21 mouse cellular contexts compared by ENCODE assay signal in the genomic region with DNA sequence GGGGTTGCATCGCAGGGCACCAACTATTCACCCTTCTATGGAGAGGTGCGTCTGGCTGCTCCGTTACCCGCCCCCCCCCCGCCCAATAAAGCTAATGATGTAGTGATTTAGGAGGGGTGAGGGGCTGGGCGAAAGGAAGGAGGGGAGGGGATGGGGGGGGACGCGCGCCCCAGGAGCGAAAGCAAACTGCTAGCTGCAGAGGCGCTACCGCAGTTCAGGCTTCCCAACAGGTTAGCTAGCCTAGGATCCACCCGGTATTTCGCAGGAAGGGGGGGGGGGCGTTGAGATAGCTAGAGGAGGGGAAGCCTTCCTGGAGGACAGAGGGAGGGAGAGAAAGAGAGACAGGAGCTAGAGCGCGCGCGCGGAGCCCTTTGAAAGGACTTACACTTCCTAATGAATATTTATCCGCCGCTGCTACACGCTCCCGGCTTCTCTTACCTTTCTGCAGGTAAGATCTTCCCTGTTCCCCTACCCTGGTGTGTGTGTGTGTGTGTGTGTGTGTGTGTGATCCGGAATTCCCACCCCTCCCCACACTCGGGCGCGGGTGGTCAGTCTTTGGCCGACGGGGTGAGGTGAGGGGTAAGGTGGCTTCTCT. TPM values are rescaled to one million over a fixed set of nuclear protein-coding genes. Genes with fewer than 3 reads are reported as not detected.
A peak's percentile ranks its signal among the peaks of the same experiment; 100 is the strongest.
DNase-seq lines count a peak whose midpoint lies in the region; ATAC-seq and TF ChIP-seq lines count a peak whose summit lies in the region.
"Had no signal": no experiment of that assay in that cellular context is flagged by ENCODE, and none has a peak within 500 bp of the region (broad histone marks: within the 10 kb centered on the region; RNA-seq: fewer than 3 reads in every experiment).

Gene Six3 (plus strand): TSS at position 343 of the 595 bp plus-strand sequence.

- no peaks in the 10 kb centered on the region for H3K9me3 ChIP-seq in hindbrain, embryonic 11.5 days (ENCODE audit: control insufficient read depth, low read length)
- no peaks in the 10 kb centered on the region for H3K9me3 ChIP-seq in hindbrain, embryonic 12.5 days (replicated peaks)
- H3K9me3 ChIP-seq in embryonic facial prominence, embryonic 13.5 days, result no peaks in the 10 kb centered on the region
- no peaks in the 10 kb centered on the region for H3K9me3 ChIP-seq in limb, embryonic 10.5 days (replicated peaks)
- H3K9me3 ChIP-seq: limb, embryonic 15.5 days; megakaryocyte, embryonic 14.5 days had no signal

- WGBS in hindbrain, embryonic 11.5 days, result under 1% methylated on average over 20 of the region's 30 CpGs
- WGBS in hindbrain, embryonic 12.5 days, result 1% methylated on average over 26 of the region's 30 CpGs
- under 1% methylated on average over 26 of the region's 30 CpGs for WGBS in embryonic facial prominence, embryonic 13.5 days
- under 1% methylated on average over 29 of the region's 30 CpGs for WGBS in limb, embryonic 10.5 days

- no peak for TF ChIP-seq CTCF in gastrocnemius, adult 2 months (IDR thresholded peaks at IDR 0.05)

- H3K9ac ChIP-seq in hindbrain, embryonic 11.5 days (ENCODE audit: low read depth, low read length), result no peak within 1 kb of the TSS
- H3K9ac ChIP-seq in hindbrain, embryonic 12.5 days, result no peak within 1 kb of the TSS
- peak within 1 kb of the TSS; percentile 67 for H3K9ac ChIP-seq in embryonic facial prominence, embryonic 13.5 days
- H3K9ac ChIP-seq: limb, embryonic 15.5 days had no signal

- no peak within 1 kb of the TSS for H3K4me2 ChIP-seq in hindbrain, embryonic 11.5 days (replicated peaks; ENCODE audit: low read depth, low read length)
- no peak within 1 kb of the TSS for H3K4me2 ChIP-seq in hindbrain, embryonic 12.5 days (replicated peaks)
- H3K4me2 ChIP-seq in embryonic facial prominence, embryonic 13.5 days, result peak within 1 kb of the TSS; percentile 62

- H3K27me3 ChIP-seq in hindbrain, embryonic 11.5 days (ENCODE audit: control insufficient read depth, insufficient read depth, low read length), result peaks cover 99% of the 10 kb centered on the region
- H3K27me3 ChIP-seq in hindbrain, embryonic 12.5 days, result peaks cover 100% of the 10 kb centered on the region
- H3K27me3 ChIP-seq in embryonic facial prominence, embryonic 13.5 days, result peaks cover 100% of the 10 kb centered on the region
- H3K27me3 ChIP-seq in limb, embryonic 10.5 days (ENCODE audit: low read depth, poor library complexity, severe bottlenecking), result peaks cover 100% of the 10 kb centered on the region

- no peaks in the 10 kb centered on the region for H3K36me3 ChIP-seq in hindbrain, embryonic 11.5 days (ENCODE audit: control insufficient read depth, insufficient read depth, low read length)
- H3K36me3 ChIP-seq in hindbrain, embryonic 12.5 days, result no peaks in the 10 kb centered on the region
- H3K36me3 ChIP-seq in embryonic facial prominence, embryonic 13.5 days, result no peaks in the 10 kb centered on the region
- no peaks in the 10 kb centered on the region for H3K36me3 ChIP-seq in limb, embryonic 10.5 days
- H3K36me3 ChIP-seq: limb, embryonic 15.5 days had no signal

- no peaks in the 10 kb centered on the region; the same call in 1 of the 2 replicates for H3K4me1 ChIP-seq in hindbrain, embryonic 11.5 days (replicated peaks; ENCODE audit: control insufficient read depth, insufficient read depth, low read length)
- H3K4me1 ChIP-seq in hindbrain, embryonic 12.5 days, result peaks cover 11% of the 10 kb centered on the region
- H3K4me1 ChIP-seq in embryonic facial prominence, embryonic 13.5 days, result peaks cover 28% of the 10 kb centered on the region
- H3K4me1 ChIP-seq in limb, embryonic 10.5 days, result peaks cover 45% of the 10 kb centered on the region

- ATAC-seq in hindbrain, embryonic 11.5 days (ENCODE audit: low FRiP score), result no peak
- ATAC-seq in hindbrain, embryonic 12.5 days (ENCODE audit: low FRiP score), result no peak
- ATAC-seq in embryonic facial prominence, embryonic 13.5 days (ENCODE audit: insufficient number of reproducible peaks, insufficient read depth, low FRiP score, low TSS enrichment, low read depth), result no peak
- ATAC-seq: hindbrain, postnatal 0 days had no signal

- intact Hi-C loops in gastrocnemius, adult 2 months (cut with DNase I), result no loop called here

- no peak within 1 kb of the TSS for H3K27ac ChIP-seq in hindbrain, embryonic 11.5 days (ENCODE audit: low read depth, low read length)
- H3K27ac ChIP-seq in hindbrain, embryonic 12.5 days, result no peak within 1 kb of the TSS
- no peak within 1 kb of the TSS for H3K27ac ChIP-seq in embryonic facial prominence, embryonic 13.5 days
- no peak within 1 kb of the TSS for H3K27ac ChIP-seq in limb, embryonic 10.5 days
- H3K27ac ChIP-seq in gastrocnemius, adult 2 months, result no peak within 1 kb of the TSS
- H3K27ac ChIP-seq: hindbrain, postnatal 0 days; limb, embryonic 15.5 days had no signal

- H3K4me3 ChIP-seq in hindbrain, embryonic 11.5 days (ENCODE audit: low read depth, low read length), result no peak within 1 kb of the TSS
- H3K4me3 ChIP-seq in hindbrain, embryonic 12.5 days, result no peak within 1 kb of the TSS
- H3K4me3 ChIP-seq in embryonic facial prominence, embryonic 13.5 days, result peak within 1 kb of the TSS; percentile 45
- H3K4me3 ChIP-seq in limb, embryonic 10.5 days, result peak within 1 kb of the TSS; percentile 26; the same call in 1 of the 2 replicates
- no peak within 1 kb of the TSS for H3K4me3 ChIP-seq in gastrocnemius, adult 2 months
- H3K4me3 ChIP-seq: megakaryocyte, embryonic 14.5 days had no signal

- peak; percentile 51 for DNase-seq in hindbrain, embryonic 11.5 days (ENCODE audit: low spot score)
- DNase-seq in limb, embryonic 10.5 days (ENCODE audit: low spot score), result peak; percentile 49
- peak; percentile 74 for DNase-seq in retina, embryonic 14.5 days (ENCODE audit: low spot score)
- DNase-seq in gastrocnemius, adult 2 months, result no peak
- no peak for DNase-seq in layer of hippocampus, postnatal 14 days (ENCODE audit: low spot score in 2 of 2)
- no peak for DNase-seq in thymus, postnatal 14 days
- DNase-seq: adrenal gland, adult 2 months; cerebellum, postnatal 36 days; gastrocnemius, postnatal 25 days; right cerebral cortex, postnatal 14 days; thymus, adult 2 months had no signal

RNA-seq across cellular contexts. Expression of gene Six3, which starts in this region (rescaled TPM):
- 0.09 and 0.18 TPM in 2 replicates for polyA plus RNA-seq in hindbrain, embryonic 11.5 days (2014; fragmentation: Nextera tagmentation; extraction: Ambion mirVana)
- polyA plus RNA-seq in hindbrain, embryonic 12.5 days (2016; fragmentation: Nextera tagmentation; extraction: Ambion mirVana), result 0.45 and 0.68 TPM in 2 replicates
- 4.5 and 8.3 TPM in 2 replicates for polyA plus RNA-seq in embryonic facial prominence, embryonic 13.5 days (2015; fragmentation: Nextera tagmentation; extraction: Ambion mirVana)
- polyA plus RNA-seq in limb, embryonic 10.5 days (2016; fragmentation: Nextera tagmentation; extraction: Ambion mirVana), result not detected in 2 replicates
- not detected for total RNA-seq in gastrocnemius, adult 2 months (2021)
- total RNA-seq in layer of hippocampus, postnatal 14 days (2021), result 1 to 10 TPM; 1.5 to 1.7 TPM
- total RNA-seq: adrenal gland, adult 2 months; gastrocnemius, postnatal 25 days had no signal
- polyA plus RNA-seq: adrenal gland, adult 2 months; C2C12; heart, embryonic 16.5 days; kidney, embryonic 16.5 days; limb, embryonic 15.5 days; lung, embryonic 16.5 days; neural tube, embryonic 14.5 days had no signal

Comparison
In these comparisons a context has a peak if more than half of its experiments do, and no peak if none do; other contexts are left out.
1. Peak in DNase-seq in hindbrain, embryonic 11.5 days; RNA of the gene not detected or under 1 TPM.
2. Peak in DNase-seq and H3K4me3 ChIP-seq in limb, embryonic 10.5 days; RNA of the gene not detected or under 1 TPM.